Mouse (Mus musculus): ENCODE measurements around the gene Camk1d. TPM values are rescaled to one million over a fixed set of nuclear protein-coding genes. Genes with fewer than 3 reads are reported as not detected.

Gene Camk1d
- total and polyA plus RNA-seq, 2 experiments: 17.0 to 47.7 TPM

DNA sequence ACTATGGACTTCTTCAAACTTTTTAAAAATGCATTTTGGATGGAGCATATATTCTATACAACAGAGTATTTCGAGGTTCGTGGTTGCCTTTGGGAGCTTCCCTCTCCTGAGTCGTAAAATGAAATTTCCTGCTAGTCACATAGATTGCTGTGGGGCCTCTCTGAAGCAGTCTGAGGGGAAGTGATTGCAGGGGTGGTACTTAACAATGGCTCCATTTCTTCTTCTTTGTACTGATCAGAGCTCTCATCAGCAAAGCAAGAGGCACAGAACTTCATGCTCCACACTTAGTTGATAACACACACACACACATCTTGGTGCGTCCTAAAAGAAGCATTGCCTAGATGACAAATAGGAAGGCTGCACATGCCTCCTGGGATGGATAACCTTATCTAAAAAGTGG, 114.6 kb downstream of the Camk1d start:
- Histone ChIP-seq H3K36me3 (ENCODE audit: control insufficient read depth, insufficient read depth, low read length) (no peaks in the 10 kb centered on the region), H3K27ac (replicated peaks; ENCODE audit: insufficient read depth, low read depth, low read length) (no peak overlapping the region), H3K27me3 (ENCODE audit: control insufficient read depth, insufficient read depth, low read length) (no peaks in the 10 kb centered on the region), H3K4me1 (ENCODE audit: control insufficient read depth, insufficient read depth, low read length) (peaks cover 13% of the 10 kb centered on the region), H3K79me2 (ENCODE audit: control insufficient read depth, insufficient read depth, low read length) (peaks cover 17% of the 10 kb centered on the region; the same call in 1 of the 2 replicates), H3K9ac (ENCODE audit: low read depth, low read length) (no peak overlapping the region), H3K4me3 (ENCODE audit: insufficient read depth, low read depth, low read length) (no peak overlapping the region)
- TF ChIP-seq POLR2A (IDR thresholded peaks at IDR 0.05; ENCODE audit: extremely low read depth, insufficient read depth, low read length) (no peak), CTCF (IDR thresholded peaks at IDR 0.05; ENCODE audit: low read depth, low read length) (no peak)
- DNase-seq (ENCODE audit: extremely low read depth, low read depth, low spot score): no peak
- 79% methylated on average over 4 of the region's 4 CpGs for WGBS

- no peaks in the 10 kb centered on the region for H3K36me3 ChIP-seq (ENCODE audit: control insufficient read depth, insufficient read depth, low read length)
- no peak overlapping the region for H3K9ac ChIP-seq (ENCODE audit: low read depth, low read length)
- 94% methylated on average over 5 of the region's 5 CpGs for WGBS
- no peaks in the 10 kb centered on the region for H3K27me3 ChIP-seq (ENCODE audit: control insufficient read depth, insufficient read depth, low read length)
- no peak overlapping the region for H3K4me3 ChIP-seq (ENCODE audit: insufficient read depth, low read depth, low read length)
- TF ChIP-seq POLR2A (IDR thresholded peaks at IDR 0.05; ENCODE audit: extremely low read depth, insufficient read depth, low read length): no peak
- no peak for TF ChIP-seq CTCF (IDR thresholded peaks at IDR 0.05; ENCODE audit: low read depth, low read length)
- H3K4me1 ChIP-seq (ENCODE audit: control insufficient read depth, insufficient read depth, low read length): peaks cover 13% of the 10 kb centered on the region
- H3K79me2 ChIP-seq (ENCODE audit: control insufficient read depth, insufficient read depth, low read length): peaks cover 21% of the 10 kb centered on the region; the same call in 1 of the 2 replicates
- no peak for DNase-seq (ENCODE audit: extremely low read depth, low read depth, low spot score)
- no peak overlapping the region for H3K27ac ChIP-seq (replicated peaks; ENCODE audit: insufficient read depth, low read depth, low read length)
Measured at GRCm38 (mm10) chr2:5598533-5598932, 115.8 kb downstream of the Camk1d start.

DNA sequence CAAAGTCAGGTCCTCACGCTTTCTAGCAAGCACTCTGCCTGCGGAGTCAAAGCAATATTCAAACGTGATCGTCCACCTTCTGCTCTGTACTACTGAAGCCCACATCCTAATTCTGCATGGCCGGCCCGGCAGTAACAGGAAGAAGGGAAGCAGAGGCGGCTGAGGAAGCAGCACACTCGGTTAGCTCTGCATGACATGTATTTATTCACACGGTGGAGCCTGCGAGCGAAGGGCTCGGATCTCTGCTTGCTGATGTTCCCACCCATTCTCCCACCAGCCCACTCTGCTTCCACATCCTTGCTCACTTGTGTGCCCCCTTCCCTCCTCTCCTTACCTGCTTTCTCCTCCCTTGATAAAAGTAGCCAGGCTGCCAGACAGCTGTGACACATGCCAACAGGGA, 117.4 kb downstream of the Camk1d start:
- DNase-seq (ENCODE audit: extremely low read depth, low read depth, low spot score): no peak
- TF ChIP-seq POLR2A (IDR thresholded peaks at IDR 0.05; ENCODE audit: extremely low read depth, insufficient read depth, low read length): no peak
- no peak for TF ChIP-seq CTCF (IDR thresholded peaks at IDR 0.05; ENCODE audit: low read depth, low read length)
- Histone ChIP-seq H3K27me3 (ENCODE audit: control insufficient read depth, insufficient read depth, low read length) (no peaks in the 10 kb centered on the region), H3K9ac (ENCODE audit: low read depth, low read length) (no peak overlapping the region), H3K4me3 (ENCODE audit: insufficient read depth, low read depth, low read length) (no peak overlapping the region), H3K36me3 (ENCODE audit: control insufficient read depth, insufficient read depth, low read length) (no peaks in the 10 kb centered on the region), H3K79me2 (ENCODE audit: control insufficient read depth, insufficient read depth, low read length) (peaks cover 23% of the 10 kb centered on the region; the same call in 1 of the 2 replicates), H3K4me1 (ENCODE audit: control insufficient read depth, insufficient read depth, low read length) (peaks cover 19% of the 10 kb centered on the region), H3K27ac (replicated peaks; ENCODE audit: insufficient read depth, low read depth, low read length) (no peak overlapping the region)
- 70% methylated on average over 12 of the region's 12 CpGs for WGBS

- TF ChIP-seq CTCF (IDR thresholded peaks at IDR 0.05; ENCODE audit: low read depth, low read length): no peak
- TF ChIP-seq POLR2A (IDR thresholded peaks at IDR 0.05; ENCODE audit: extremely low read depth, insufficient read depth, low read length): no peak
- DNase-seq (ENCODE audit: extremely low read depth, low read depth, low spot score): no peak
- H3K79me2 ChIP-seq (ENCODE audit: control insufficient read depth, insufficient read depth, low read length): peaks cover 30% of the 10 kb centered on the region; the same call in 1 of the 2 replicates
- peaks cover 17% of the 10 kb centered on the region for H3K4me1 ChIP-seq (ENCODE audit: control insufficient read depth, insufficient read depth, low read length)
- H3K4me3 ChIP-seq (ENCODE audit: insufficient read depth, low read depth, low read length): no peak overlapping the region
- no peaks in the 10 kb centered on the region for H3K36me3 ChIP-seq (ENCODE audit: control insufficient read depth, insufficient read depth, low read length)
- no peaks in the 10 kb centered on the region for H3K27me3 ChIP-seq (ENCODE audit: control insufficient read depth, insufficient read depth, low read length)
- WGBS: 89% methylated on average over 8 of the region's 8 CpGs
- H3K27ac ChIP-seq (replicated peaks; ENCODE audit: insufficient read depth, low read depth, low read length): no peak overlapping the region
- H3K9ac ChIP-seq (ENCODE audit: low read depth, low read length): no peak overlapping the region
Measured at GRCm38 (mm10) chr2:5595356-5596191, 118.7 kb downstream of the Camk1d start.

DNA sequence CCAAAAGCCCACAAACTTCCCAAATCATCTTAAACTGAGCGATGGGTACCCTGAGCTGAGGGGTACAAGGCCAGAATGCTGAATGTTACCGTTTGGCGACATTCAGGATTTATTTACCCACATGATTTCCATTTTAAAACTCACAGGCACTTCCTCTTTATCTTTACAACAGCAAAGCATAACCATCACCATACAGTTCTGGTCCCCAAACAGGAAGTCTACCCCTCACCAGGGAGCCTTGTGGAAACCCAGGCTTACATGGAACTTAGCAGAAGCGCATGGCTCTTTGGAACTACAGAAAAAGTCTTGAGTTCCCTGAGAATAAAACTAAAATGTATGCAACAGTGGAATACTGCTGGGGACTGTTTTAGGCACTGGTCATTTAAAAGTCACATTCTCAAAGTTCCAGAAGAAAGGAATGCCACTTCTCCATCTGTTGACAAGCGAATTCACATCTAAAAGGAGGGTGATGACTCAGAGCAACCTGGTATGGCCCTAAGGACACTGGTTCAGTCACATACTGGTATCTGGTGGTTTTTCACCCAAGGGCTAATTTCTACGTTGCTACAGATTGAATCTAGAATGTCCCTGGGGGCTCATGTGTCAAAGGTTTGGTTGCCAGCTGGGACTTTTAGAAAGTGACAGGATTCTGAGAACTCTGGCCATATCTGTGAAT, 121.7 kb downstream of the Camk1d start:
- Histone ChIP-seq H3K9ac (ENCODE audit: low read depth, low read length) (no peak overlapping the region), H3K79me2 (ENCODE audit: control insufficient read depth, insufficient read depth, low read length) (peaks cover 30% of the 10 kb centered on the region; the same call in 1 of the 2 replicates), H3K27me3 (ENCODE audit: control insufficient read depth, insufficient read depth, low read length) (no peaks in the 10 kb centered on the region), H3K36me3 (ENCODE audit: control insufficient read depth, insufficient read depth, low read length) (peaks cover 5% of the 10 kb centered on the region; the same call in 1 of the 2 replicates), H3K27ac (replicated peaks; ENCODE audit: insufficient read depth, low read depth, low read length) (0 out of 2 replicates have a peak overlapping the region, but pooled peaks have one; percentile 22), H3K4me3 (ENCODE audit: insufficient read depth, low read depth, low read length) (no peak overlapping the region), H3K4me1 (ENCODE audit: control insufficient read depth, insufficient read depth, low read length) (peaks cover 19% of the 10 kb centered on the region)
- TF ChIP-seq POLR2A (IDR thresholded peaks at IDR 0.05; ENCODE audit: extremely low read depth, insufficient read depth, low read length) (no peak), CTCF (IDR thresholded peaks at IDR 0.05; ENCODE audit: low read depth, low read length) (no peak)
- DNase-seq (ENCODE audit: extremely low read depth, low read depth, low spot score): no peak
- whole genome bisulfite sequencing: 79% methylated on average over 6 of the region's 6 CpGs
